Mouse (Mus musculus): Measurements from ENCODE around the gene Kbtbd2.

- TF ChIP-seq CTCF (IDR thresholded peaks at IDR 0.05; ENCODE audit: low read depth, low read length) (no peak), POLR2A (IDR thresholded peaks at IDR 0.05; ENCODE audit: borderline replicate concordance, low read depth, low read length) (no peak)
Measured at GRCm38 (mm10) chr6:56805026-56805425, 7.4 kb upstream of the Kbtbd2 start.
